Mouse (Mus musculus): ENCODE results near the gene Gm5788.

- TF ChIP-seq CTCF (IDR thresholded peaks at IDR 0.05; ENCODE audit: low read depth, low read length), result no peak
- no peak for TF ChIP-seq POLR2A (IDR thresholded peaks at IDR 0.05; ENCODE audit: borderline replicate concordance, low read depth, low read length)
These were observed 45.1 kb upstream of the Gm5788 start for GRCm38 (mm10) chr12:87449456-87449855.

Measured in bone marrow macrophage, adult 2 months (primary cell).